Mouse (Mus musculus): ENCODE measurements around the gene Ndufaf7. TPM values are rescaled to one million over a fixed set of nuclear protein-coding genes. Genes with fewer than 3 reads are reported as not detected.

The Ndufaf7 gene
- polyA plus RNA-seq, 1 experiment from 2014 or later: 63.2 TPM

DNA sequence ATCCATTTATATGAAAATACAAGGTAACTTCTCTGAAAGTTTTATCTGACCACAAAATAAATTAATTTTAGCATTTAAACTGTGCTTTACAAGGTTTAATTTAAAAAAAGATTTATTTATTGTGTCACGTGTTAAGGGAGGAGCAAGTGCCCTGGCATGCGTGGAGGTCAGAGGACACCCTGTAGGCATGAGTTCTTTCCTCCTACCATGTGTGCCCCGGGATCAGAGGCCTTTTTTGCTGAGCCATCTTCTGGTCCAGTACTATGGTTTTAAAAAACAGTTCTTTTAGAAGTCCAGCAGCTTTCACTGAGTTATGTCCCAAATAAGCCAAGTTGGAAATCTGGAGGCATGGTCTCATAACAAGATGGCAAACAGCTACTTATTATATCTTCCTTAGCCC is 46.8 kb downstream of the Ndufaf7 start:
- H3K4me1 ChIP-seq (ENCODE audit: control insufficient read depth, insufficient read depth, low read length): no peaks in the 10 kb centered on the region
- H3K27ac ChIP-seq (ENCODE audit: low read depth, low read length): no peak overlapping the region
- no peaks in the 10 kb centered on the region for H3K9me3 ChIP-seq (ENCODE audit: control insufficient read depth, low read length)
- no peak overlapping the region for H3K9ac ChIP-seq (ENCODE audit: low read depth, low read length)
- H3K4me3 ChIP-seq (ENCODE audit: low read length): no peak overlapping the region
- H3K4me2 ChIP-seq (replicated peaks; ENCODE audit: low read depth, low read length): no peak overlapping the region
- ATAC-seq (ENCODE audit: low FRiP score, low TSS enrichment): no peak
- peaks cover 34% of the 10 kb centered on the region for H3K36me3 ChIP-seq (ENCODE audit: control insufficient read depth, insufficient read depth, low read length)
- WGBS: 92% methylated on average over 3 of the region's 3 CpGs
- no peaks in the 10 kb centered on the region for H3K27me3 ChIP-seq (ENCODE audit: control insufficient read depth, insufficient read depth, low read length)

DNA sequence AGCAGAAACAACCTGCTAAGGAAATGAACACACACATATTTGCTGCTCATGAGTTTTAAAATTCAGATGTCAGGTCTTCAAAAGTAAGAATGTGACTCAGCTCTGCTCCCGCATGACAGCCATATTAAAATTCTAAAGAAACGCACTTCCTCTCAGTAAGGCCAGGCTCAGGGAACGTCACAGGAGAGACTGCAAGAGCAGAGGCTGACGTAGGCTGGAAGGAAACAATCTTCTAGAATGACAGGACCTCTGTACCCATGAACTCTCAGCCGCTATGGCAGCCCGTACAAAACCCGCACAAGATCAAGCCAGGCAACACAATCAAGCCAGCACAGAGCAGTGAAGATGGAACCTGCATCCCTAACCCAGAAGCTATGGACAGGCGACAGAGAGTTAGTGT is 52.1 kb downstream of the Ndufaf7 start:
- ATAC-seq (ENCODE audit: low FRiP score, low TSS enrichment): 0 out of 2 replicates have a peak, but pooled peaks have one; percentile 32

DNA sequence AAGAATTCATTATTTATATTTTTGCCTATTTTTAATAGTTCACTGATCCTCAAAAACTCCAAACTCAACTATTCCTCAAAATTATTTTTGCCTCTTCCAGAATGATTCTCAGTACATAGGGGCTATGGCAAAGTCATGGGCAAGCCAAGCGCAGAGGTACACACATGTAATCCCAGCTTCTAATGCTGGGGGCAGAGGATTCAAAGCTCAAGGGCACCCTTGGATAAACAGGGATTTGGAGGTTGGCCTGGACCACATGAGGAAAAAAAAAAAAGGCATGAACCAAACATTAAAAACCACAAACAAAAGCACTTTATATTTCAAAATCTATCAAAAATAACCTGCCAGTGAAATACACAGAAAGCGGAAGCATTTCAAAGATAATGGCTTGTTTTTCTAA is 54.6 kb downstream of the Ndufaf7 start:
- Histone ChIP-seq H3K4me1 (ENCODE audit: control insufficient read depth, insufficient read depth, low read length) (0 out of 2 replicates have a peak, but pooled peaks cover 7% of the 10 kb centered on the region), H3K9ac (ENCODE audit: low read depth, low read length) (no peak overlapping the region), H3K27ac (ENCODE audit: low read depth, low read length) (no peak overlapping the region)

More for the DNA sequence above, 52.1 kb downstream of the Ndufaf7 start:
- H3K9ac ChIP-seq (ENCODE audit: low read depth, low read length): no peak overlapping the region
- no peaks in the 10 kb centered on the region for H3K27me3 ChIP-seq (ENCODE audit: control insufficient read depth, insufficient read depth, low read length)
- 58% methylated on average over 8 of the region's 8 CpGs for WGBS
- no peak overlapping the region for H3K4me2 ChIP-seq (replicated peaks; ENCODE audit: low read depth, low read length)
- no peak overlapping the region for H3K4me3 ChIP-seq (ENCODE audit: low read length)
- H3K27ac ChIP-seq (ENCODE audit: low read depth, low read length): no peak overlapping the region
- 0 out of 2 replicates have a peak, but pooled peaks cover 2% of the 10 kb centered on the region for H3K4me1 ChIP-seq (ENCODE audit: control insufficient read depth, insufficient read depth, low read length)
- no peaks in the 10 kb centered on the region for H3K9me3 ChIP-seq (ENCODE audit: control insufficient read depth, low read length)
- peaks cover 3% of the 10 kb centered on the region; the same call in 1 of the 2 replicates for H3K36me3 ChIP-seq (ENCODE audit: control insufficient read depth, insufficient read depth, low read length)

DNA sequence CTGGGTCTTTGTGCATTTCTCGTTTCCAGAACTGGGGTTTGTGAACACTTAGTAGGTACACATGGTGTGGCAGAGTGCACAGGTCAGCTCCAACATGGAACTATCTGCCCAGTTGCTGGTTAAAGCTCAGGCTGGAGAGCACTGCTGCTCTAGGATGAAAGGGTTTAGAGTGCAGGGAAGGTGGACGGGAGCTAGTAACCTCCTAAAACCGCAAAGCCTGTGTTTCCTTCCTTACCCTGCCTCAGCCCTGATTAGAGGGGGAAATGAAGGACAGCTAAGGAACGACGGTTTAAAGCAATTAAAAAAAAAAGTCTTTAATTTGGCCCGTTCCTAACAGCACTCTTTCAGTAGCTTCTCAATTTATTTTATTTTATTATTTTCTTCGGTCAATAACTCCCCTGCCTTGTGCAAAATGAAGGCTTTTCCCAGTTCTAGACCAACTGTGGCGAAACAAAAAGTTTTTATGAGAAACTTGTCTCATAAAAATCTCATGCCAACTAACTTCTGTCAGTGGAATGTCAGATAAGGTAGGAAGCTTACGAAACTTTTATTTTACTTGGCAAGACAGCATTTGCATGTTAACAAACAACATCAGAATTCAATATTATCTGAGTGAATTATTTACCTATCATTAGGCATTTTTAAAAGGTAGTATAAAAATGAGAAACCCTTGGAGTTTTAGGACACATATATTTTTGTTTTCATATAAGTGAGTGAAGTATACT is 55.5 kb downstream of the Ndufaf7 start:
- no peak for ATAC-seq (ENCODE audit: low FRiP score, low TSS enrichment)
- Histone ChIP-seq H3K9me3 (ENCODE audit: control insufficient read depth, low read length) (no peaks in the 10 kb centered on the region), H3K4me1 (ENCODE audit: control insufficient read depth, insufficient read depth, low read length) (0 out of 2 replicates have a peak, but pooled peaks cover 7% of the 10 kb centered on the region), H3K4me3 (ENCODE audit: low read length) (no peak overlapping the region), H3K9ac (ENCODE audit: low read depth, low read length) (no peak overlapping the region), H3K36me3 (ENCODE audit: control insufficient read depth, insufficient read depth, low read length) (no peaks in the 10 kb centered on the region), H3K4me2 (replicated peaks; ENCODE audit: low read depth, low read length) (no peak overlapping the region), H3K27me3 (ENCODE audit: control insufficient read depth, insufficient read depth, low read length) (no peaks in the 10 kb centered on the region), H3K27ac (ENCODE audit: low read depth, low read length) (no peak overlapping the region)
- 70% methylated on average over 9 of the region's 9 CpGs for WGBS

More for the DNA sequence above, 54.6 kb downstream of the Ndufaf7 start:
- H3K4me2 ChIP-seq (replicated peaks; ENCODE audit: low read depth, low read length): no peak overlapping the region
- H3K4me3 ChIP-seq (ENCODE audit: low read length): no peak overlapping the region
- 95% methylated on average over 2 of the region's 2 CpGs for WGBS
- H3K36me3 ChIP-seq (ENCODE audit: control insufficient read depth, insufficient read depth, low read length): no peaks in the 10 kb centered on the region
- ATAC-seq (ENCODE audit: low FRiP score, low TSS enrichment): no peak
- no peaks in the 10 kb centered on the region for H3K27me3 ChIP-seq (ENCODE audit: control insufficient read depth, insufficient read depth, low read length)
- no peaks in the 10 kb centered on the region for H3K9me3 ChIP-seq (ENCODE audit: control insufficient read depth, low read length)

DNA sequence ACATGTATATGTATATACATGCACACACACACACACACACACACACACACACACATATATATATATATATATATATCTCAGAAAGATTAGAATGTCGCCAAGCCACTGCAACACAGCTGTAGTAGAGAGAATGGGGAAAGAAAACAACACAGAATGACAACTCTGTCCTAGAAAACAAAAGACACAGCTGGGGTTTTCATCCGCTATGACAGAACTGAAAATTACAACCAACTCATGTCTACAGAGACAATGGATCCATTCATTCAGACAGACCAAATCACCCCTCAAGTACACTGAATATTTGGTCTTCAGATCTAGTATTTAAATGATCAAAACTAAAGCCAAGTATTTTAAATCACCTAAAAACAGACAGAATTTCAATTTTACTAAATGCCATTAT is 56.7 kb downstream of the Ndufaf7 start:
- no peak for ATAC-seq (ENCODE audit: low FRiP score, low TSS enrichment)
- Histone ChIP-seq H3K4me3 (ENCODE audit: low read length) (no peak overlapping the region), H3K27me3 (ENCODE audit: control insufficient read depth, insufficient read depth, low read length) (no peaks in the 10 kb centered on the region), H3K4me2 (replicated peaks; ENCODE audit: low read depth, low read length) (no peak overlapping the region), H3K27ac (ENCODE audit: low read depth, low read length) (no peak overlapping the region), H3K9me3 (ENCODE audit: control insufficient read depth, low read length) (no peaks in the 10 kb centered on the region), H3K36me3 (ENCODE audit: control insufficient read depth, insufficient read depth, low read length) (no peaks in the 10 kb centered on the region), H3K4me1 (ENCODE audit: control insufficient read depth, insufficient read depth, low read length) (peaks cover 12% of the 10 kb centered on the region; the same call in 1 of the 2 replicates), H3K9ac (ENCODE audit: low read depth, low read length) (no peak overlapping the region)
- 71% methylated on average over 2 of the region's 2 CpGs for WGBS

DNA sequence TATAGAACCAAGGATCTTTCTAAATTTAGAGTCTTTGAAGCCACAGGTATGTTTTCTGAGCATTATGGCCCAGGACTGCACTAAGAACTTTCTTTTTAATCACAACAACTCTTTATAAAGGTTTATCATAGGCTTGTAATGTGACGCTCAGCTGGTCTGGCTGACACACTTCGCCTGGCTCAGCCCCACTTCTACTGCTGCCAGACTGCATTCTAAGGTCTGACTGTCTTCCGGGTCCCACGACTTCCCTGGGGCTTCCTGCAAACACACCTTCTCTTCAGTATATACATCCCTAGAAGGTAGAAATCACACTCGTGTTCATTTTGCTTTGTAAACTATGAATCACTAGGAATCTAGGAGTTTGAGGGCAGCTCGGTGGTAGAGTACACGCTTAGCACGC is 57.4 kb downstream of the Ndufaf7 start:
- Histone ChIP-seq H3K9ac (ENCODE audit: low read depth, low read length) (no peak overlapping the region), H3K4me2 (replicated peaks; ENCODE audit: low read depth, low read length) (no peak overlapping the region), H3K27ac (ENCODE audit: low read depth, low read length) (no peak overlapping the region), H3K36me3 (ENCODE audit: control insufficient read depth, insufficient read depth, low read length) (no peaks in the 10 kb centered on the region), H3K27me3 (ENCODE audit: control insufficient read depth, insufficient read depth, low read length) (no peaks in the 10 kb centered on the region), H3K4me3 (ENCODE audit: low read length) (no peak overlapping the region), H3K9me3 (ENCODE audit: control insufficient read depth, low read length) (no peaks in the 10 kb centered on the region), H3K4me1 (ENCODE audit: control insufficient read depth, insufficient read depth, low read length) (peaks cover 12% of the 10 kb centered on the region; the same call in 1 of the 2 replicates)
- no peak for ATAC-seq (ENCODE audit: low FRiP score, low TSS enrichment)
- WGBS: 83% methylated on average over 8 of the region's 8 CpGs

DNA sequence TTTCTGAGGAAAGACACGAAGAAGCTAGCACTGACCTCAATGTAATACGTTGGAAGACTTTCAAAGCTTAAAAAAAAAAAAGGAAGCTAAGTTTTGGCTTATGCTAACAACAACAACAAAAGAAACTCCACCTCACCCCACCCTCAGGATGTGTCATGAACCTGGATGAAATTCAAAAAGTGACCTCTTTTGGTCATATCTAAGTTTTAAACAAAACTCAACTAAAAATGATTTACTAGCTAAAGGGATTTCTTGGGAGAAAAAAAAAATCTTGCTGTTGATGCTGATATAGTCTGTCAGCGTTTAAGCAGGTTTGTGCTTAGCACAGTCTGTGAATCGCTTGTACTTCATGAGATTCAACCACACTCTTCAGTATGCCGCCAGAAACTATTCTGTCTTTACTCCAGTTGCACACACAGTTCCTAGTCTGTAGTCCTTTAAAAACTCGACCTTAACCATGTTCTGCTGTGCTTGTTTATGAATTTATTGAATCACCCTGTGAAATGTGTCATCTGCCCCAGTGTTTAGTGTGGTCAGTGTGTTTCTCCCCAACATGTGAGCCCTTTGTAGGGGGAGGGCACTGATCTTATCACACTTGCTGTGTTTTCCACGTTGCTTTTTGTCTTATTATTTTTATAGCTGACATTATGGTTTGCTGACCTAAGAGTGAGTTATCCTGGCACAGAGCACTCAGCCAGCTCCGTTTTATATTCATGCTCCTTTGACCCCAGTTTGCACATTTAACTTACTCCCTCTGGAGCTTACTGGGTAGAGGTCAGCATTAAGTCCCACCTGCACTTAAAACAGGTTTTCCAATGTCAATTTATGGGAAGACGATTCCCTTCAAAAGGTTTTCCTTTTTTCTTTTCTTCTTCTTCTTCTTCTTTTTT is 58.2 kb downstream of the Ndufaf7 start:
- Histone ChIP-seq H3K9ac (ENCODE audit: low read depth, low read length) (no peak overlapping the region), H3K36me3 (ENCODE audit: control insufficient read depth, insufficient read depth, low read length) (no peaks in the 10 kb centered on the region), H3K27ac (ENCODE audit: low read depth, low read length) (no peak overlapping the region), H3K4me1 (ENCODE audit: control insufficient read depth, insufficient read depth, low read length) (peaks cover 12% of the 10 kb centered on the region; the same call in 1 of the 2 replicates), H3K4me3 (ENCODE audit: low read length) (no peak overlapping the region), H3K4me2 (replicated peaks; ENCODE audit: low read depth, low read length) (no peak overlapping the region), H3K27me3 (ENCODE audit: control insufficient read depth, insufficient read depth, low read length) (no peaks in the 10 kb centered on the region), H3K9me3 (ENCODE audit: control insufficient read depth, low read length) (no peaks in the 10 kb centered on the region)
- ATAC-seq (ENCODE audit: low FRiP score, low TSS enrichment): no peak
- 58% methylated on average over 9 of the region's 9 CpGs for WGBS

Data from kidney, embryonic 14.5 days (tissue).